8 mouse cellular contexts compared by ENCODE assay signal in the genomic region with DNA sequence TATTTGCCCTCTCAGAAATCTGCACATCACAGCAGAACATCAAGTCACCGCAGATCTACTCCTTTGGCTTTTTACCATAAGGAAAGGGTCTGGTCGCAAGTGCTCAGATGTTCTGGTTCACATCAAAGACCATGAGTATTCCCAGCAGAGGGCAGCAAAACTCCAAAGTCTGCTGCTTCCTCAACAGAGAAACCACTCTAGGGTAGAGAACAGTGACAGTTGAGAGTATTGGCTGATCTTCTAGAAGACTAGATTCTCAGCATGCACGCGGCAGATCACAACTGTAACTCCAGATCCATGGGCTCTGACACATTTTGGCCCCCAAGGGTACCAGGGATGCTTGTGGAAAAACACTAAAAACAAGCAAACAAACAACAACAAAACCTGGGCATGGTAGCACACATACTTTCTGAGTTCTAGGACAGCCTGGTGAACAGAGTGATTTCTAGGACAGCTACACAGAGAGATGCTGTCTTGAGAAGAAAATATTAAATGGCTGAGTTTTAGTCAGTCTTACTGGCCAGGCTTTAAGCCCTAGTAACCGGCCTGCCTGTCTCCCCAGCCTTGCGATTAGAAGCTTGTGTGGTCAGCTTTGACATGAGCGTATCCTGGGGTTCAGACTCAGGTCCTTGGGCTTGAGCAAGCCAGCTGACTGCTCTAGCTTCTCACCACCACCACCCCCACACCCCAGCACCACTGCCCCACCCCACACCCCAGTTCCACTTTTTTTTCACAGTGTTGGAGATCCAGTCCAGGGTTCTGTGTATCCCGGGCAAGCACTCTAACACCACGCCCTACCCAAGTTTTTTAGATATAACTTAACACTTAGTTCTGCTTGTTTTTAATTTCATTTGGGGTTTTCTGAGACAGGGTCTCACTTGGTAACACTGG. TPM values are rescaled to one million over a fixed set of nuclear protein-coding genes. Genes with fewer than 3 reads are reported as not detected.
DNase-seq lines count a peak whose midpoint lies in the region; ATAC-seq and TF ChIP-seq lines count a peak whose summit lies in the region.

No protein-coding gene starts in this region.

- no peak for TF ChIP-seq POLR2A in cerebellum, adult 2 months (IDR thresholded peaks at IDR 0.05; ENCODE audit: borderline replicate concordance, insufficient read depth, low read length)

- no peak overlapping the region for H3K4me3 ChIP-seq in cerebellum, adult 2 months (replicated peaks; ENCODE audit: insufficient read depth, low read depth, low read length)

- 55% methylated on average over 9 of the region's 9 CpGs for WGBS in cerebellum, adult 2 months

- ATAC-seq in frontal cortex, adult (ENCODE audit: low TSS enrichment), result peak; percentile 71

- H3K4me1 ChIP-seq in cerebellum, adult 2 months (ENCODE audit: control insufficient read depth, insufficient read depth, low read length), result peaks cover 3% of the 10 kb centered on the region; the same call in 1 of the 2 replicates

- TF ChIP-seq CTCF in cerebellum, adult 2 months (IDR thresholded peaks at IDR 0.05; ENCODE audit: borderline replicate concordance, insufficient read depth, low read depth, low read length), result peak; percentile 65

- peak; percentile 68 for DNase-seq in Muller cell, postnatal 12 days (ENCODE audit: inconsistent ontology term)
- peak; percentile 49 to 55 for DNase-seq in cerebellum, adult 2 months
- peak; percentile 85 for DNase-seq in hindlimb bud, embryonic 11.5 days (ENCODE audit: extremely low spot score, low read depth, low spot score)
- peak; percentile 56 for DNase-seq in left cerebral cortex, adult 11 months (ENCODE audit: low spot score)
- peak; percentile 86 for DNase-seq in lung, postnatal 25 days (ENCODE audit: low spot score)
- peak; percentile 57 for DNase-seq in retina, adult 2 months (ENCODE audit: low read depth, low spot score)
- DNase-seq in thymus, postnatal 25 days, result peak; percentile 82

- H3K27me3 ChIP-seq in cerebellum, adult 2 months (ENCODE audit: control insufficient read depth, insufficient read depth, low read length), result no peaks in the 10 kb centered on the region

- no peak overlapping the region for H3K27ac ChIP-seq in cerebellum, adult 2 months (ENCODE audit: insufficient read depth, low read length)

RNA-seq across cellular contexts. Expression of a gene that starts 28.2 kb away (rescaled TPM):
- polyA plus RNA-seq in cerebellum, adult 2 months (2012; rRNA removed), result 69.9 and 70.5 TPM in 2 replicates

RNA-seq across cellular contexts. Expression of a gene that starts 40.7 kb away (rescaled TPM):
- 88.6 and 93.9 TPM in 2 replicates for polyA plus RNA-seq in cerebellum, adult 2 months (2012; rRNA removed)
